Mouse (Mus musculus) C2C12 (cell line): Measurements from ENCODE around the gene Unc79.

Experiments used
- CEBPB ChIP-seq: IDR thresholded peaks from one replicate; pipeline ENCODE4 v1.6.1; 2011; ENCODE audit warnings: low read depth, mild to moderate bottlenecking, control low read depth, moderate library complexity
- CTCF ChIP-seq: IDR thresholded peaks from one replicate; pipeline ENCODE4 v1.5.1; 2011; ENCODE audit not compliant: control insufficient read depth, insufficient read depth, insufficient read length
- MAX ChIP-seq: IDR thresholded peaks from one replicate; pipeline ENCODE4 v1.6.1; 2011; ENCODE audit warnings: mild to moderate bottlenecking, control low read depth
- MYOD1 ChIP-seq: IDR thresholded peaks from one replicate; pipeline ENCODE4 v1.6.1; 2011; ENCODE audit warnings: low read depth; ENCODE audit not compliant: control insufficient read depth, insufficient read length

GRCm38 (mm10) chr12:102930335-102930734 lies 18.3 kb upstream of the Unc79 start:
- TF ChIP-seq CTCF (no peak), CEBPB (no peak), MYOD1 (no peak), MAX (no peak)
